Mouse (Mus musculus) limb, embryonic 13.5 days (tissue): ENCODE measurements at regions not wholly inside any gene's neighbourhood (a gene's known extent, or its start where the extent isn't known, plus 50 kb on each side); places are given as distances from the start of the nearest gene placed in this dataset.

Experiments used
- ATAC-seq: fragments of 200-750 bp; cut with Nextera tagmentation; 2 replicates; pipeline ENCODE4 v1.8.0; 2017; ENCODE audit warnings: low read depth, moderate number of reproducible peaks, moderate TSS enrichment; ENCODE audit not compliant: low FRiP score
- H3K27ac ChIP-seq: fragments of 300-500 bp; sonication (generic); 2 replicates; pipeline ENCODE4 v1.5.1; 2015; ENCODE audit warnings: inconsistent platforms, mild to moderate bottlenecking, moderate library complexity
- H3K27me3 ChIP-seq: fragments of 300-500 bp; sonication (generic); 2 replicates; pipeline ENCODE4 v1.6.1; 2015; ENCODE audit warnings: mild to moderate bottlenecking, inconsistent platforms
- H3K36me3 ChIP-seq: fragments of 300-500 bp; sonication (generic); 2 replicates; pipeline ENCODE4 v1.6.1; 2015; ENCODE audit warnings: inconsistent platforms, mild to moderate bottlenecking, moderate library complexity
- H3K4me1 ChIP-seq: fragments of 300-500 bp; sonication (generic); 2 replicates; pipeline ENCODE4 v1.6.1; 2015; ENCODE audit warnings: inconsistent platforms
- H3K4me2 ChIP-seq: fragments of 300-500 bp; sonication (generic); replicated peaks from 2 replicates; pipeline ENCODE4 v1.6.1; 2015; ENCODE audit warnings: inconsistent platforms, mild to moderate bottlenecking, moderate library complexity
- H3K4me3 ChIP-seq: fragments of 300-500 bp; sonication (generic); 2 replicates; pipeline ENCODE4 v1.5.1; 2015; ENCODE audit warnings: moderate library complexity, mild to moderate bottlenecking, inconsistent platforms
- H3K9ac ChIP-seq: fragments of 300-500 bp; sonication (generic); 2 replicates; pipeline ENCODE4 v1.6.1; 2015; ENCODE audit warnings: mild to moderate bottlenecking, inconsistent platforms
- H3K9me3 ChIP-seq: fragments of 300-500 bp; sonication (generic); 2 replicates; pipeline ENCODE4 v1.6.1; 2016; ENCODE audit warnings: inconsistent platforms
- WGBS: fragments of 180-500 bp; shearing (Covaris S2); methylation state at CpG from one replicate; pipeline ENCODE4 v1.1.7; 2015; 5-methylcytosine and 5-hydroxymethylcytosine counted together

GRCm38 (mm10) chr1:15155046-15155445 is 938.1 kb downstream of the 4930444P10Rik start:
- Histone ChIP-seq H3K27ac (no peak overlapping the region), H3K9ac (no peak overlapping the region), H3K36me3 (no peaks in the 10 kb centered on the region), H3K4me1 (no peaks in the 10 kb centered on the region), H3K9me3 (no peaks in the 10 kb centered on the region), H3K4me3 (no peak overlapping the region), H3K4me2 (no peak overlapping the region), H3K27me3 (no peaks in the 10 kb centered on the region)
- 89% methylated on average over 2 of the region's 2 CpGs for WGBS
- no peak for ATAC-seq

DNA sequence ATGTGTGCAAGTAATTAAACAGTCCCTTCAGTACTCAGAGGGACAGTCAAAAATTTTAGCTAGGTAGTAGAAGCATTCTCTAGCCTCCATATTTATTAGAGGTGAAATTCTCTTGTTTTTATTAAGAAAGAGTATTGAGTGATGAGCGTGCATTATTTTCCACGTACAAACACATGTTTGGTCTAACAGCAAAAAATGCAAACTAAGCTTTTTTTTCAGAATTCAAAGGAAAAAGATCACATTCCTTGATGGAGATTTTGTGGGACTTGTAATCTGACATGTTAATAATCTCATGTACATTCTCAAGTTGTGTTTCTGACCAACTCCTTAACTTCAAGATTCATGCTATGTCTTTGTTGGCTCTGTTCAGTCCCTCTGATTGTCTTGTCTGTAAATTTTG is 939.2 kb downstream of the 4930444P10Rik start:
- Histone ChIP-seq H3K27me3 (no peaks in the 10 kb centered on the region), H3K36me3 (no peaks in the 10 kb centered on the region), H3K4me1 (no peaks in the 10 kb centered on the region), H3K27ac (no peak overlapping the region), H3K9me3 (no peaks in the 10 kb centered on the region), H3K4me3 (no peak overlapping the region), H3K9ac (no peak overlapping the region), H3K4me2 (no peak overlapping the region)
- no peak for ATAC-seq
- WGBS: 91% methylated on average over 2 of the region's 2 CpGs

DNA sequence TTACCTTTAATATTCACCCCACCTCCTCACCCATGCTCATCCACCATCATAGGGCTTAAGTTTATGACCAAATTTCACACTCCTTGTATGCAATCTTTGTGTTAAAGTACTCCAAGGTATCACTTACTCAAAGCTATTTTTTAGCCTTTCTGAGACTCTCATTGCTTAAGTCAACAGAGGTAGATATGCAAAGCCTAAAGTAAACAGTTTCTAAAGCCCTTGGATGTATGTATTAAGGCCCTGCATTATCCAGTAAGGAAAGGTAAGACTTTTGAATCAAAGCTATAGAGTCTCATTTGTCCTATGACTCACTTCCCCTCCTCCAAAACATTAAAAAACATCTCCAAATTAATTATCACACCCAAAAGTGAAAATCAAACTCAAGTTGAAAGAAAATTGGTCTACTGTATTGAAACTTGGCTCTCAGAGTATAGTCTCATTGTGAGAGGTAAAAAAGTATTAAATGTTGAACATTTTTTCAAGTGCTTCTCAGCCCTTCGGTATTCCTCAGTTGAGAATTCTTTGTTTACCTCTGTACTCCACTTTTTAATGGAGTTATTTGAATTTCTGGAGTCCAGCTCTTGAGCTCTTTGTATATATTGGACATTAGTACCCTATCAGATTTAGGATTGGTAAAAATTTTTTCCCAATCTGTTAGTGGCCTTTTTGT is 949.1 kb downstream of the 4930444P10Rik start:
- H3K9ac ChIP-seq: no peak overlapping the region
- 79% methylated on average over 1 of the region's 1 CpGs for WGBS
- no peak overlapping the region for H3K4me2 ChIP-seq
- no peak overlapping the region for H3K27ac ChIP-seq
- H3K36me3 ChIP-seq: no peaks in the 10 kb centered on the region
- H3K27me3 ChIP-seq: no peaks in the 10 kb centered on the region
- no peaks in the 10 kb centered on the region for H3K4me1 ChIP-seq
- H3K9me3 ChIP-seq: no peaks in the 10 kb centered on the region
- no peak overlapping the region for H3K4me3 ChIP-seq
- no peak for ATAC-seq

GRCm38 (mm10) chr1:15118462-15118861 is 974.7 kb downstream of the 4930444P10Rik start:
- 68% methylated on average over 3 of the region's 3 CpGs for WGBS

DNA sequence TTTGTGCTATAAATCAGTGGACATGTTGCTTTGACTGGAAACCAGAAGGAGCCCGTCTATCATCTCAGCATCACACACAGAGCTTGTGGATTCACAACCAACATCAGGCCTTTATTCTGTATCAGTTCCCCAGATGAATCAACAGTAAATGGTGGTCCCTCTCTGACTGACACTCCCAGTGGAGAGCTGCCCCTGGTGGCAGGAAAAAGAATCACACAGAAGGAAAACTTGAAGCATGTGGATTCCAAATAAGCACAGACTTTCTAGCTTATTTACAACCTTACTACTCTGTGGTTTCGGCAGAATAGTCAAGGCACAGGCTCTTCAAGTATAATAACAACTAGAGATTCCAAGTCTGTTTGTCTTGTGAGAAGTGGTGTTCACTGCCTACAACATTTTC is 981.7 kb downstream of the 4930444P10Rik start:
- no peaks in the 10 kb centered on the region for H3K9me3 ChIP-seq
- H3K27ac ChIP-seq: no peak overlapping the region
- H3K4me1 ChIP-seq: no peaks in the 10 kb centered on the region
- no peaks in the 10 kb centered on the region for H3K27me3 ChIP-seq
- ATAC-seq: no peak
- H3K4me3 ChIP-seq: no peak overlapping the region
- 88% methylated on average over 2 of the region's 2 CpGs for WGBS
- H3K4me2 ChIP-seq: no peak overlapping the region
- no peaks in the 10 kb centered on the region for H3K36me3 ChIP-seq
- H3K9ac ChIP-seq: no peak overlapping the region

More at GRCm38 (mm10) chr1:15118462-15118861, 974.7 kb downstream of the 4930444P10Rik start:
- Histone ChIP-seq H3K27ac (no peak overlapping the region), H3K27me3 (no peaks in the 10 kb centered on the region), H3K36me3 (no peaks in the 10 kb centered on the region), H3K4me2 (no peak overlapping the region), H3K4me3 (no peak overlapping the region), H3K9me3 (no peaks in the 10 kb centered on the region), H3K4me1 (no peaks in the 10 kb centered on the region), H3K9ac (no peak overlapping the region)
- no peak for ATAC-seq

DNA sequence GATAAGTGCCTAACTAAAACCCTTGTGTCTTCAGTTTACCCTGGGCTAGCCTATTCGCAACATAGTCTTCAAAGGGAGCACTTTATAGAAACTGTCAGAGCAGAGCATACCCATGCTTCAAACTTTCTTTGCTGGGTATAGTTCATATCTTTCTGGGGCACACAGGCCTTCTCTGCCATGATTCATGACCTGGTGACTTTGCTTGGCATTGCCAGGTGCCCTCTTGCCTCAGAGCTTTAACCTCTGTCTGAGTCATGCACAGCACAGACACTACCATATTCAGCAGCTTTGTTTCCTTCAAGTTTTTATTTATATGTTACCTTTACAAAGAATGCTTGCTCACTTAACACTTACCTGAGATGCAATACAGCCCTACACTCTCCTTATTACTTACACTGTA is 1022.8 kb downstream of the 4930444P10Rik start:
- H3K9me3 ChIP-seq: no peaks in the 10 kb centered on the region
- WGBS: 70% methylated on average over 1 of the region's 1 CpGs
- no peak overlapping the region for H3K27ac ChIP-seq
- no peaks in the 10 kb centered on the region for H3K27me3 ChIP-seq
- no peak overlapping the region for H3K9ac ChIP-seq
- no peak for ATAC-seq
- no peak overlapping the region for H3K4me2 ChIP-seq
- no peaks in the 10 kb centered on the region for H3K36me3 ChIP-seq
- H3K4me3 ChIP-seq: no peak overlapping the region
- no peaks in the 10 kb centered on the region for H3K4me1 ChIP-seq

GRCm38 (mm10) chr1:15034047-15034446 is 1059.1 kb downstream of the 4930444P10Rik start:
- Histone ChIP-seq H3K4me2 (no peak overlapping the region), H3K27me3 (no peaks in the 10 kb centered on the region), H3K27ac (no peak overlapping the region), H3K9ac (no peak overlapping the region), H3K4me3 (no peak overlapping the region), H3K9me3 (no peaks in the 10 kb centered on the region), H3K36me3 (no peaks in the 10 kb centered on the region), H3K4me1 (no peaks in the 10 kb centered on the region)
- ATAC-seq: peak; percentile 80; the same call in 1 of the 2 replicates
- 8% methylated on average over 1 of the region's 1 CpGs for WGBS

- WGBS: 83% methylated on average over 4 of the region's 4 CpGs
Observed at GRCm38 (mm10) chr1:15018460-15018779, 1074.7 kb downstream of the 4930444P10Rik start.

GRCm38 (mm10) chr1:15017689-15018459 is 1075.3 kb downstream of the 4930444P10Rik start:
- no peak overlapping the region for H3K9ac ChIP-seq
- ATAC-seq: no peak
- H3K4me3 ChIP-seq: no peak overlapping the region
- no peak overlapping the region for H3K4me2 ChIP-seq
- no peaks in the 10 kb centered on the region for H3K36me3 ChIP-seq
- H3K27me3 ChIP-seq: no peaks in the 10 kb centered on the region
- H3K9me3 ChIP-seq: no peaks in the 10 kb centered on the region
- H3K27ac ChIP-seq: no peak overlapping the region
- WGBS: 68% methylated on average over 9 of the region's 9 CpGs
- no peaks in the 10 kb centered on the region for H3K4me1 ChIP-seq

More at GRCm38 (mm10) chr1:15018460-15018779, 1074.7 kb downstream of the 4930444P10Rik start:
- H3K4me2 ChIP-seq: no peak overlapping the region
- no peak for ATAC-seq
- H3K36me3 ChIP-seq: no peaks in the 10 kb centered on the region
- H3K27ac ChIP-seq: no peak overlapping the region
- H3K9ac ChIP-seq: no peak overlapping the region
- no peaks in the 10 kb centered on the region for H3K9me3 ChIP-seq
- no peaks in the 10 kb centered on the region for H3K4me1 ChIP-seq
- no peak overlapping the region for H3K4me3 ChIP-seq
- H3K27me3 ChIP-seq: no peaks in the 10 kb centered on the region

- Histone ChIP-seq H3K27ac (no peak overlapping the region), H3K9me3 (no peaks in the 10 kb centered on the region), H3K36me3 (no peaks in the 10 kb centered on the region), H3K27me3 (no peaks in the 10 kb centered on the region), H3K4me2 (no peak overlapping the region), H3K9ac (no peak overlapping the region), H3K4me3 (no peak overlapping the region), H3K4me1 (no peaks in the 10 kb centered on the region)
- WGBS: 4% methylated on average over 3 of the region's 3 CpGs
- no peak for ATAC-seq
Observed at GRCm38 (mm10) chr1:15007663-15008344, 1085.3 kb downstream of the 4930444P10Rik start.

DNA sequence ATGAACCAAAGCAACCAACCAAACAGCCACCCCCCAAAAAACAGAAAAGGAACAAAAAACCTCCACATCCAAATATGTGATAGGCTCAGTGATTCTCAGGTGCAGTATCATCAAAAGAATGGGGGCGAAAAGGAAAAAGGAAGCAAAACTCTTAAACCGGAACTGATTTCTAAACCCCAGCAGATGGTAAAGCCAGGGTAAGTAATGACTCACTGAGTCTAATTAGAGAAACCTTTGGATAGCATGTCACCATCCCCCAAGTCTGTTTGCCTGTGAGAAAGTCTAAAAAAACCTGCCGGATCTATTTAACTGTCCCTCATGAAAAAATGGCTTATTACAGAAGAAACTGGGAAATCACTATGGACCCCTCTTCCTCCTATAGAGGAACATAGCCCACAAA is 1097.8 kb downstream of the 4930444P10Rik start:
- H3K9me3 ChIP-seq: no peaks in the 10 kb centered on the region
- H3K36me3 ChIP-seq: no peaks in the 10 kb centered on the region
- no peak for ATAC-seq
- H3K4me3 ChIP-seq: no peak overlapping the region
- no peak overlapping the region for H3K4me2 ChIP-seq
- no peaks in the 10 kb centered on the region for H3K27me3 ChIP-seq
- H3K27ac ChIP-seq: no peak overlapping the region
- no peaks in the 10 kb centered on the region for H3K4me1 ChIP-seq
- WGBS: 86% methylated on average over 3 of the region's 3 CpGs
- H3K9ac ChIP-seq: no peak overlapping the region

GRCm38 (mm10) chr1:14980093-14980711 is 1112.9 kb downstream of the 4930444P10Rik start:
- no peaks in the 10 kb centered on the region for H3K36me3 ChIP-seq
- no peaks in the 10 kb centered on the region for H3K4me1 ChIP-seq
- H3K9ac ChIP-seq: no peak overlapping the region
- 45% methylated on average over 6 of the region's 6 CpGs for WGBS
- H3K4me2 ChIP-seq: no peak overlapping the region
- peaks cover 4% of the 10 kb centered on the region; the same call in 1 of the 2 replicates for H3K9me3 ChIP-seq
- no peaks in the 10 kb centered on the region for H3K27me3 ChIP-seq
- H3K27ac ChIP-seq: no peak overlapping the region
- H3K4me3 ChIP-seq: no peak overlapping the region
- ATAC-seq: no peak
